Mouse (Mus musculus) forebrain, embryonic 16.5 days (tissue): ENCODE measurements around the gene Pum2. TPM values are rescaled to one million over a fixed set of nuclear protein-coding genes. Genes with fewer than 3 reads are reported as not detected.
A peak's percentile ranks its signal among the peaks of the same experiment; 100 is the strongest.
"Not testable (repeated sequence)": the region's sequence is repeated elsewhere in the genome, so short reads cannot be mapped to it uniquely, and the experiment has no call there.

Experiments
- ATAC-seq: fragments of 200-750 bp; cut with Nextera tagmentation; 2 replicates; pipeline ENCODE4 v1.8.0; 2017; ENCODE audit warnings: mild to moderate bottlenecking, moderate library complexity
- H3K27ac ChIP-seq: fragments of 300-500 bp; sonication (generic); 2 replicates; pipeline ENCODE4 v1.5.1; 2014; ENCODE audit warnings: low read length, control low read depth
- H3K27me3 ChIP-seq: fragments of 300-500 bp; sonication (generic); replicated peaks from 2 replicates; pipeline ENCODE4 v1.6.1; 2014; ENCODE audit warnings: low read length; ENCODE audit not compliant: control insufficient read depth, insufficient read depth
- H3K36me3 ChIP-seq: fragments of 300-500 bp; sonication (generic); 2 replicates; pipeline ENCODE4 v1.6.1; 2014; ENCODE audit not compliant: control insufficient read depth, insufficient read depth
- H3K4me1 ChIP-seq: fragments of 300-500 bp; sonication (generic); replicated peaks from 2 replicates; pipeline ENCODE4 v1.6.1; 2014; ENCODE audit warnings: low read length; ENCODE audit not compliant: control insufficient read depth, insufficient read depth
- H3K4me2 ChIP-seq: fragments of 300-500 bp; sonication (generic); 2 replicates; pipeline ENCODE4 v1.6.1; 2014; ENCODE audit warnings: mild to moderate bottlenecking, low read length, control low read depth
- H3K4me3 ChIP-seq: fragments of 300-500 bp; sonication (generic); replicated peaks from 2 replicates; pipeline ENCODE4 v1.5.1; 2014; ENCODE audit warnings: mild to moderate bottlenecking, low read length, control low read depth
- H3K9ac ChIP-seq: fragments of 300-500 bp; sonication (generic); replicated peaks from 2 replicates; pipeline ENCODE4 v1.6.1; 2014; ENCODE audit warnings: low read depth, low read length, control low read depth
- H3K9me3 ChIP-seq: fragments of 300-500 bp; sonication (generic); 2 replicates; pipeline ENCODE4 v1.6.1; 2016; ENCODE audit warnings: low read length; ENCODE audit not compliant: control insufficient read depth
- WGBS: fragments of 180-500 bp; shearing (Covaris S2); extraction: QIAGEN DNeasy Blood & Tissue Kit; methylation state at CpG from one replicate; pipeline ENCODE4 v1.1.7; 2014; 5-methylcytosine and 5-hydroxymethylcytosine counted together
- polyA plus RNA-seq: library from polyadenylated mRNA; unstranded; fragments of >200 nt; fragmentation: Nextera tagmentation; extraction: Ambion mirVana; gene quantifications from 2 replicates; pipeline ENCODE4 v1.2.1, GENCODE M21; 2015

Pum2 gene
- polyA plus RNA-seq, 1 experiment from 2014 or later: 67.6 TPM

DNA sequence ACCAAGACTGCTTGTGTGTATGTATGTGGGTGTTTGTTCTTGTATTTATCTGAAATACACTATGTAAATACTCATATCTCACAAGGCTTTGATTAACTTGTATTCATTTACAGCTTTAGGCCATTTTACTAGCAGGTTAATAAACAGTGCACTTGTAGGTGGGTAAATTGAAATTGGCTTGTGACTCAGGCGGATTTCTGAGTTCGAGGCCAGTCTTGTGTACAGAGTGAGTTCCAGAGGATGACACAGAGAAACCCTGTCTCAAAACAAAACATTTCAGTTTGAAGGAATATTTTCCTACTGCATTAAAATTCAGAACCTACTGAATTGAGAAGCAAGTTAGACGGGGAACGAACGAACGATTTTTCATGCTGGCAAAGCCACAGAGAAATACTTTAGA, 2.4 kb downstream of the Pum2 start:
- no peaks in the 10 kb centered on the region for H3K27me3 ChIP-seq
- peak overlapping the region; percentile 17 for H3K4me3 ChIP-seq
- H3K4me1 ChIP-seq: peaks cover 23% of the 10 kb centered on the region
- peak overlapping the region; percentile 54 for H3K4me2 ChIP-seq
- H3K36me3 ChIP-seq: no peaks in the 10 kb centered on the region
- no peak overlapping the region for H3K9ac ChIP-seq
- 42% methylated on average over 6 of the region's 6 CpGs for WGBS
- no peak for ATAC-seq
- H3K27ac ChIP-seq: no peak overlapping the region
- H3K9me3 ChIP-seq: no peaks in the 10 kb centered on the region

DNA sequence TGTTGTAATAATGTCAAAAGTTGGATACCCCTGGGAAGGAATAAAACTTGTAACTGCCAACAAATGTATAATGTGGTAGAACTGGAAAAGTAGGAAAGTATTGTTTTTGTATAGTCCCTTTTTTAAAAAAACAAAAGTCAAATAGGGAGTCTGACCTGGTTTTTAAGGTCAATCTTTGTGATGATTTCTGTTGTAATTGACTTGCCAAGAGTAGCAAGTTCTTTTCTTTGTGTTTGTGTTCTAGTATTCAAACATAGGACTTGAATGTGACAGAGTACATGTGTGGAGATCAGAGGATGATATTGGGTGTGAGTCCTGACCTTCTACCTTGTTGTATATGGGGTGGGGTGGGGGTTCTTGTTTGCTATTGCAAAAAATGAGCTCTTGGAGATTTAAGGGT, 4.0 kb downstream of the Pum2 start:
- Histone ChIP-seq H3K36me3 (no peaks in the 10 kb centered on the region), H3K4me1 (peaks cover 23% of the 10 kb centered on the region), H3K4me3 (no peak overlapping the region), H3K27ac (no peak overlapping the region), H3K4me2 (no peak overlapping the region), H3K27me3 (no peaks in the 10 kb centered on the region), H3K9ac (no peak overlapping the region), H3K9me3 (no peaks in the 10 kb centered on the region)
- no peak for ATAC-seq

DNA sequence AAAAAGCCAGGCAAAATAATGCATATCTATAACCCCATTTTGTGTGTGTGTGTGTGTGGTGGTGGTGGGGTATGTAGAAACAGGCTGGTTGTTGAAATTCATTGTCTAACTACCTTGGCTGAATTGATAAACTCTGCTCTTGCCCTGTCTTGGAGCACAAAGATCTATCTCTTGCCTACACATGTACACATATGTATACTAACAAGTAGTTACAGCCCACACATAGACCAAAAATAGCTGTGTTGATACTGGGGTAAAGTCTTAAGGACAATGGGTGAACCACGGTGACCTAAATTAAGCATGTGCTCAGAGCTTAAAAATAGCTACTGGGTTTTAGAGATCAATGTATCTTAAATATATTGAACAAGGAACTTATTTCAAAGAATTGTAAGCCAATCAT, 10.3 kb downstream of the Pum2 start:
- peaks cover 2% of the 10 kb centered on the region for H3K4me1 ChIP-seq
- 91% methylated on average over 1 of the region's 1 CpGs for WGBS
- no peaks in the 10 kb centered on the region for H3K9me3 ChIP-seq
- H3K4me2 ChIP-seq: no peak overlapping the region
- H3K27ac ChIP-seq: no peak overlapping the region
- no peak overlapping the region for H3K9ac ChIP-seq
- no peak for ATAC-seq
- H3K27me3 ChIP-seq: no peaks in the 10 kb centered on the region
- no peaks in the 10 kb centered on the region for H3K36me3 ChIP-seq
- no peak overlapping the region for H3K4me3 ChIP-seq

DNA sequence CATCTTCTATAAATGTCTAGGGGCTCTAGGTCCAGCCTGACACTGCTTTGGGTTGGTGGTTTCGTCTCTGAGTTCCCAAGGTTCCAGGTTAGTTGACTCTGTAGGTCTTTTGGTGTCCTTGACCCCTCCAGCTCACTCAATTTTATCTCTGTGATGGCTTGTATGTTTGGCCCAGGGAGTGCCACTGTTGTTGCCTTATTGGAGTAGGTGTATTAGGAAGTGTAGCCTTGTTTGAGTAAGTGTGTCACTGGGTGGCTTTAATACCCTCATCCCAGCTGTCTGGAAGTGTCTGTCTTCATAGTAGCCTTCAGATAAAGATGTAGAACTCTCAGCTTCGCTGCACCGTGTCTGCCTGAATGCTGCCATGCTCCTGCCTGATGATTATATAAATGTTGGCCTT, 11.1 kb downstream of the Pum2 start:
- Histone ChIP-seq H3K9me3 (no peaks in the 10 kb centered on the region), H3K4me3 (no peak overlapping the region), H3K4me2 (no peak overlapping the region), H3K9ac (no peak overlapping the region), H3K27me3 (no peaks in the 10 kb centered on the region), H3K36me3 (no peaks in the 10 kb centered on the region), H3K4me1 (peaks cover 2% of the 10 kb centered on the region), H3K27ac (no peak overlapping the region)
- 96% methylated on average over 3 of the region's 3 CpGs for WGBS
- no peak for ATAC-seq

DNA sequence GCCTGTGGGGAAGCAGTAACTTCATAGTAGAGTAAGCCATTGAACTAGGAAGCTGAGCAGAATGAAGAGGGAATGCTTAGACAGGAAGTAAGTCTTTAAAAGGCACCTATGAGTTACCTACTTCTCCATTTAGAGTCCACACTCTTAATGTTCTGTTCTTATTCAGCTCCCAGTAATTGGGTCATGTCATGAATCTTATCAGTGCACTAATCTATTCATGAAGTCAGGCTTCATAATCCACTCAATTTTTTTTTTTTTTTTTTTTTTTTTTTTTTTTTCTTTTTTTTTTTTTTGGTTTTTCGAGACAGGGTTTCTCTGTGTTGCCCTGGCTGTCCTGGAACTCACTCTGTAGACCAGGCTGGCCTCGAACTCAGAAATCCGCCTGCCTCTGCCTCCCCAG, 15.9 kb downstream of the Pum2 start:
- not testable (repeated sequence) for H3K36me3 ChIP-seq, H3K9ac ChIP-seq, H3K4me1 ChIP-seq, H3K9me3 ChIP-seq, H3K27me3 ChIP-seq, H3K27ac ChIP-seq, H3K4me2 ChIP-seq, H3K4me3 ChIP-seq, ATAC-seq
- 100% methylated on average over 2 of the region's 3 CpGs for WGBS

DNA sequence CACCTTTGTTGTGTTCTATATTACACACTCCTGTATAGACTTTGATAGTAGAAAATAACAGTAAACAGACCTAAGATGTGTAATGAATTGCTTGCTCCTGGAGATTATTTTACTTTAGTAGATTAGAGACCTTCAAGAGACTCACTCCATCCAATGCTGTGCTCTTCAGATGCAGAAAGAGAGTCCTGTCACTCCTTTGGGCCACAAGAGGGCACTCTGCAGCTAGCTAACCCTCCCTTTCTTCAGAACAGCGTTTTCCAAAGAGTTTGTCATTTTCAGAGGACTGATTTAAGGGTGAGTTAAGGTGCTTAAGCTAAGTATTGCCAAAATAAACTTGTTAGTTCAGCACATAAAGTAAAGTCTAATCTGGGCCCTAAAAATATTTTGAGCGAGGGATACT, 25.0 kb downstream of the Pum2 start:
- peak; percentile 61; the same call in 1 of the 2 replicates for ATAC-seq
- WGBS: 62% methylated on average over 2 of the region's 2 CpGs

DNA sequence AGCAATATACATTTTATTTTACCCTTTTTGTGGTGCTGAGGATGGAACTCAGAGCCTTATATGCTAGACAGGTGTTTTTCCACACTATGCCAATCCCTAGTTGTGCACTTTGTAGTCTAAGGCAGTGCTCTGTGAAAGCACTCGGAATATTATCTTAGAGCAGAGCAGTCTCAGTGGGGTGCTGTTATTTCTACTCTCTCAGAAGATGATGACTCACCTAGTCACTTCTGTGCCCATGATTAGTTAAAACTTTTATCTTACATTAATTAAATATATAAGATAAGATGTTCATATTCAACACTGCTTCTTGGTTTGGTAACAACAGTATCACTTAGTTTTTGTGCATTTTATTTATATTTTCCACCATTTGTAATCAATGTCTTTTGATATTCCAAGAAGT, 30.1 kb downstream of the Pum2 start:
- Histone ChIP-seq H3K9ac (no peak overlapping the region), H3K4me3 (no peak overlapping the region), H3K27ac (no peak overlapping the region), H3K27me3 (no peaks in the 10 kb centered on the region), H3K4me2 (no peak overlapping the region), H3K36me3 (peaks cover 5% of the 10 kb centered on the region), H3K4me1 (no peaks in the 10 kb centered on the region), H3K9me3 (no peaks in the 10 kb centered on the region)
- WGBS: 64% methylated on average over 1 of the region's 1 CpGs
- no peak for ATAC-seq

More for the DNA sequence above, 25.0 kb downstream of the Pum2 start:
- no peak overlapping the region for H3K4me3 ChIP-seq
- no peaks in the 10 kb centered on the region for H3K9me3 ChIP-seq
- no peaks in the 10 kb centered on the region for H3K27me3 ChIP-seq
- no peaks in the 10 kb centered on the region for H3K4me1 ChIP-seq
- no peak overlapping the region for H3K4me2 ChIP-seq
- no peak overlapping the region for H3K9ac ChIP-seq
- no peak overlapping the region for H3K27ac ChIP-seq
- no peaks in the 10 kb centered on the region for H3K36me3 ChIP-seq

DNA sequence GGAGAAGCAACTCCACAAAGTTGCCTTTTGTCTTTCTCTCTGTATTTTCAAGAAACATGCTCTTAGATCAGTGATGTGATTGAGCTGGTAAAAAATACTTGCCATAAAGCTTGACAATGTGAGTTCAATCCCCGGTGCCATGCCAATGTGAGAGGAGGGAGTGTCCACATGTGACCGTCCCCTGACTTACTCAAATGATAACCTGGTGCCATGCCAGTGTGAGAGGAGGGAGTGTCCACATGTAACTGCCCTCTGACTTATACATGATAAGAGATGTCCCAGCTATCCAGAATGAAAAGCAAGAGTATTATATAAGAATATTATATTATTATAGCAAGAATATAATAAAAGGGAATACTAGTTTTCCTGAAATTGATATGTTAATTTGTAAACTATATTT, 34.9 kb downstream of the Pum2 start:
- Histone ChIP-seq H3K4me1 (no peaks in the 10 kb centered on the region), H3K27me3 (no peaks in the 10 kb centered on the region), H3K4me2 (no peak overlapping the region), H3K9me3 (no peaks in the 10 kb centered on the region), H3K4me3 (no peak overlapping the region), H3K36me3 (peaks cover 7% of the 10 kb centered on the region), H3K9ac (no peak overlapping the region), H3K27ac (no peak overlapping the region)
- no peak for ATAC-seq
- 90% methylated on average over 2 of the region's 2 CpGs for WGBS

DNA sequence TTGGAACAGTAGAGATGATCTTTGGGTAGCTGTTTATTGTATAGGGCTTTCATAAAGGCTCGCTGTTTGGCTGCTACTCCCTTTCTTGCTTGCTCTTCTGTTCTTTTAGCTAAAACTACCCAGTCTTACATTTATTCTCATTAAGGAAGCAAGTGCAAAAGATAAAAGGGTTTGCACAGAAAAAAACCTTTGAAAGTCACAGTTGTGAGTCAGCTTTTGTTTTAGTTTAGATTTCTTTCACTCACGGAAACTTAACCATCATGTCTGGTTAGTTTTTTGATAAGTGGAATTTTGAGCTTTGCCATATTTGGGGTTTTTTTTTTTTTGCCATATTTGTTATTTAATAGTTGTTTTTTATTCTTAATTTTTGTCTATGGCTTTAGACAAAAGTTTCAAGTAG, 38.7 kb downstream of the Pum2 start:
- no peaks in the 10 kb centered on the region for H3K4me1 ChIP-seq
- H3K9me3 ChIP-seq: no peaks in the 10 kb centered on the region
- H3K27me3 ChIP-seq: no peaks in the 10 kb centered on the region
- no peak overlapping the region for H3K27ac ChIP-seq
- H3K4me2 ChIP-seq: no peak overlapping the region
- H3K9ac ChIP-seq: no peak overlapping the region
- ATAC-seq: no peak
- 0 out of 2 replicates have a peak, but pooled peaks cover 4% of the 10 kb centered on the region for H3K36me3 ChIP-seq
- WGBS: 82% methylated on average over 2 of the region's 2 CpGs
- H3K4me3 ChIP-seq: no peak overlapping the region

DNA sequence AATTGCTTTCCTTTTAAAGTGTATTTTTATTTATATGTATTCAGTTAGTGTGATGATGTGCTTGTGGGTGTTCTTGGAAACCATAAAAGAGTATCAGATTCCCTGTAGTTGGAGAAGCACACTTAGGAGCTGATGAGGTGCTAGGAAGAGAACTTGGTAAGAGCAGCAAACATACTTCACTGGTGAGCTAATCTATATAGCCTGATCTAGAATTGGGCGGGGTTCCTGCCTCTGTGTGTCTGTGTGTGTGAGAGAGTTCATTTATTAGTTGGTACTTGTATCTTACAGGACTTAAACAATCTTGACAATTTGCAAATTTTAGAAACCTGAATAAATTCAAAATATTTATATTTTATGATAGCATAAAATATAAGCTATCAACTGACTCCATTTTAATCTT, 42.2 kb downstream of the Pum2 start:
- Histone ChIP-seq H3K9ac (no peak overlapping the region), H3K27ac (no peak overlapping the region), H3K4me2 (no peak overlapping the region), H3K36me3 (peaks cover 4% of the 10 kb centered on the region; the same call in 1 of the 2 replicates), H3K4me1 (no peaks in the 10 kb centered on the region), H3K4me3 (no peak overlapping the region), H3K9me3 (no peaks in the 10 kb centered on the region), H3K27me3 (no peaks in the 10 kb centered on the region)
- no peak for ATAC-seq
- WGBS: 96% methylated on average over 1 of the region's 1 CpGs
